Mouse (Mus musculus): ENCODE data around the gene Mapkbp1.

DNA sequence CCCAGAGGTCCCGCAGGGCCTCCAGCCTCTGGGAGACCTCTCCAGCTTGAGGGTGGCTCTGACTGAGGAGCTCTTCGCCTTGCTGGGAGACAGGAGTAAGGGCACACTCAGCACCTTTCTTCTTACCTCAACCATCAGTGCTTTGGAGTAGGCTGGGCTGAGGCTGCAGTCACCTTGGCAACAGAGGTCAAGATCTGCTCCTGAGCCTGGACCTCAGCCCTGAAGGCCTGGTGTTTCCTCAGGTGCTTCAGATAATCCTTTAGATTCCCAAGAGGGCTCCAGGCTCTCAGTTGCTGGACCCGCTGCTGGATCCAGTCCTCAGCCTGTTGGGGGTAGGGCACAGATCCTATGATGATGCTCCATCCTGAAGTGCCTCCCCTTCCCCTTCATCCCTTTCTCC lies 87.0 kb downstream of the Mapkbp1 start:
- TF ChIP-seq EP300 (IDR thresholded peaks at IDR 0.05) (no peak), CTCF (IDR thresholded peaks at IDR 0.05) (no peak)

Measured in lung, postnatal 0 days (tissue).